ENCODE assay signal across 12 mouse cellular contexts in the genomic region with DNA sequence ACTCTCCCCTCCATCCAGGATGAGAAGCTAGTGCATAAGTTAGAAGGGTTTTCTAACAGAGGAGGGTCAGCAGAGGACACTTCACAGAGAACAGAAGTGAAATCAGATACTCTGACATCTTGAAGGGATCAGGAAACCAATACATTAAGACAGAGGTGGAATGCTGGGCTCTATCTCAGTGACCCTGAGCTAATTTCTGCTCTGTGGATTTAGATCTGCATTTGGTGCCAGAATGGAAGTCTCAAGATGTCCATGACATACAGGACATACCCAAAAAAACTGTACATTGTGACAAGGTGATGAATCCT.
"Had no signal": no experiment of that assay in that cellular context is flagged by ENCODE, and none has a peak within 500 bp of the region (broad histone marks: within the 10 kb centered on the region; RNA-seq: fewer than 3 reads in every experiment).

No protein-coding gene starts in this region.

- H3K9ac ChIP-seq: limb, embryonic 12.5 days; liver, embryonic 15.5 days; midbrain, embryonic 13.5 days had no signal

- H3K9me3 ChIP-seq: limb, embryonic 12.5 days; liver, embryonic 15.5 days; midbrain, embryonic 13.5 days had no signal

- ATAC-seq: intestine, embryonic 16.5 days; lung, postnatal 0 days; midbrain, embryonic 13.5 days had no signal

- DNase-seq: layer of hippocampus, adult 9-11 months; layer of hippocampus, postnatal 36 days; lung, adult 2 months; lung, postnatal 36 days; right cerebral cortex, postnatal 14 days; thymus, postnatal 36 days had no signal

- H3K4me1 ChIP-seq: midbrain, embryonic 13.5 days had no signal

- H3K4me3 ChIP-seq: limb, embryonic 12.5 days; liver, embryonic 15.5 days; midbrain, embryonic 13.5 days had no signal

- H3K4me2 ChIP-seq: limb, embryonic 12.5 days; liver, embryonic 11.5 days; liver, embryonic 15.5 days; midbrain, embryonic 13.5 days had no signal

- H3K27ac ChIP-seq: limb, embryonic 12.5 days; liver, embryonic 15.5 days; midbrain, embryonic 13.5 days had no signal

- H3K36me3 ChIP-seq: limb, embryonic 12.5 days; liver, embryonic 15.5 days; midbrain, embryonic 13.5 days had no signal

- H3K27me3 ChIP-seq: limb, embryonic 12.5 days; midbrain, embryonic 13.5 days had no signal
